Mouse (Mus musculus) thymus, adult 2 months (tissue): ENCODE data around the gene Gm44965.

Experiments used
- CTCF ChIP-seq: fragments of 200-500 bp; IDR thresholded peaks from 2 replicates; pipeline ENCODE4 v1.5.1; 2012; ENCODE audit warnings: mild to moderate bottlenecking, control low read depth, low read length, moderate library complexity, borderline replicate concordance; ENCODE audit not compliant: control insufficient read depth, poor library complexity, insufficient read depth; ENCODE audit errors: extremely low read depth
- POLR2A ChIP-seq: fragments of 200-500 bp; IDR thresholded peaks from 2 replicates; pipeline ENCODE4 v1.6.1; 2012; ENCODE audit warnings: mild to moderate bottlenecking, low read length, control low read depth, moderate library complexity; ENCODE audit not compliant: control insufficient read depth, poor library complexity, insufficient read depth; ENCODE audit errors: extremely low read depth

GRCm38 (mm10) chr6:48578736-48579135 is 15.0 kb upstream of the Gm44965 start:
- no peak for TF ChIP-seq CTCF
- TF ChIP-seq POLR2A, result no peak
